Mouse (Mus musculus) megakaryocyte, embryonic 14.5 days (primary cell): Measurements from ENCODE around the gene Wdfy3.

ENCODE experiments used
- FLI1 ChIP-seq: IDR thresholded peaks from 2 replicates; pipeline ENCODE4 v1.6.1; 2012; ENCODE audit warnings: low read length, inconsistent platforms, mixed read lengths
- GATA1 ChIP-seq: IDR thresholded peaks from 3 replicates; pipeline ENCODE4 v1.6.1; 2012; ENCODE audit warnings: mixed read lengths, low read length, inconsistent platforms, borderline replicate concordance

- no peak for TF ChIP-seq GATA1
- no peak for TF ChIP-seq FLI1
These were observed 66.3 kb downstream of the Wdfy3 start for GRCm38 (mm10) chr5:102003371-102003770.
